Mouse (Mus musculus) bone marrow, adult 2 months (tissue): ENCODE results near the gene Rffl. TPM values are rescaled to one million over a fixed set of nuclear protein-coding genes. Genes with fewer than 3 reads are reported as not detected.

ENCODE experiments used
- H3K27ac ChIP-seq: fragments of 200-500 bp; 2 replicates; pipeline ENCODE4 v1.5.1; 2012; ENCODE audit warnings: low read depth, mild to moderate bottlenecking, control low read depth, inconsistent platforms, low read length; ENCODE audit not compliant: control insufficient read depth, poor library complexity, insufficient read depth
- H3K4me1 ChIP-seq: fragments of 200-500 bp; 2 replicates; pipeline ENCODE4 v1.6.1; 2011; ENCODE audit warnings: low read length; ENCODE audit not compliant: control insufficient read depth, insufficient read depth
- H3K4me3 ChIP-seq: fragments of 200-500 bp; replicated peaks from 2 replicates; pipeline ENCODE3; 2011; ENCODE audit warnings: mild to moderate bottlenecking, low read depth, low read length, control low read depth; ENCODE audit not compliant: control insufficient read depth
- CTCF ChIP-seq: fragments of 200-500 bp; IDR thresholded peaks from 2 replicates; pipeline ENCODE4 v1.5.1; 2011; ENCODE audit warnings: low read length, control low read depth; ENCODE audit not compliant: control insufficient read depth, insufficient read depth
- POLR2A ChIP-seq: fragments of 200-500 bp; IDR thresholded peaks from 2 replicates; pipeline ENCODE4 v1.6.1; 2011; ENCODE audit warnings: low read depth, mild to moderate bottlenecking, control low read depth, low read length, borderline replicate concordance; ENCODE audit not compliant: control insufficient read depth
- WGBS: fragments of 180-500 bp; shearing (Covaris S2); methylation state at CpG from one replicate; pipeline ENCODE4 v1.1.7; 2018; 5-methylcytosine and 5-hydroxymethylcytosine counted together
- polyA plus RNA-seq: library from polyadenylated mRNA; stranded (reverse); fragments of >200 nt; gene quantifications from 2 replicates; pipeline ENCODE4 v1.2.4, GENCODE M21; 2011; ENCODE audit warnings: low replicate concordance; ENCODE audit not compliant: missing spikeins, insufficient read depth, insufficient read length

Rffl gene
- polyA plus RNA-seq, 1 experiment = 23.8 TPM

DNA sequence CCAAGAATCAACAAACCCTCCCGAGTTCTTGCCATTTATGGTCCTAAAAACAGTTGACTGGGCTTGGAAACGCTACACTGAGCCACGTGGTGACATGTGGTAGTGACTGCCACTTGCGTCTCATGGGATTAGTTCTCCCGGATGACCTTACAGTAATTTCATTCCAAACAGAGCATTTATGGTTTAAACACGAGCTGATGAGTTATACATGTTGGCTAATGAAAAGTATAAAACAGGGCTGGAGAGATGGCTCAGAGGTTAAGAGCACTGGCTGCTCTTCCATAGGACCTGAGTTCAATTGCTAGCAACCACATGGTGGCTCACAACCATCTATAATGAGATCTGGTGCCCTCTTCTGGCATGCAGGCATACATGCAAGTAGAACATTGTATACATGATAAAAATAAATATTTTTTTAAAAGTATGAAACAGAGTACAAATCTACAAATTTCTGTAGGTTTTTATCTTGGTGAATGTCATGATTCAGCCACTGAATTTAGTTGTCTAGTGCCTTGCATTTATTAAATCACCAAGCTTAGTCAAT, 108.7 kb downstream of the Rffl start:
- H3K4me3 ChIP-seq = no peak overlapping the region
- 89% methylated on average over 6 of the region's 6 CpGs for WGBS
- H3K27ac ChIP-seq = no peak overlapping the region
- H3K4me1 ChIP-seq = peaks cover 1% of the 10 kb centered on the region; the same call in 1 of the 2 replicates
- TF ChIP-seq CTCF (no peak), POLR2A (no peak)

- Histone ChIP-seq H3K4me3 (no peak overlapping the region), H3K4me1 (no peaks in the 10 kb centered on the region; the same call in none of the 2 replicates), H3K27ac (no peak overlapping the region)
- 89% methylated on average over 1 of the region's 1 CpGs for WGBS
- TF ChIP-seq POLR2A (no peak), CTCF (no peak)
These were observed 115.1 kb downstream of the Rffl start for GRCm38 (mm10) chr11:82755919-82756318.

Other genes with a start within 250 kb of the Rffl start
- not detected in 2 replicates for gene Cct6b, start 106.9 kb downstream of the Rffl start, polyA plus RNA-seq
- 22.2 and 26.4 TPM in 2 replicates for gene Zfp830, start 106.9 kb downstream of the Rffl start, polyA plus RNA-seq
- 6.4 and 17.6 TPM in 2 replicates for gene Lig3, start 90.1 kb downstream of the Rffl start, polyA plus RNA-seq
- 4.4 and 9.8 TPM in 2 replicates for gene Rad51d, start 19.4 kb upstream of the Rffl start, polyA plus RNA-seq
- gene Fndc8, start 20.9 kb upstream of the Rffl start, polyA plus RNA-seq = not detected in 2 replicates
- gene Nle1, start 37.2 kb upstream of the Rffl start, polyA plus RNA-seq = 24.9 and 33.6 TPM in 2 replicates
- gene Unc45b, start 39.3 kb upstream of the Rffl start, polyA plus RNA-seq = 2.4 and 2.5 TPM in 2 replicates
- 13.2 and 17.1 TPM in 2 replicates for gene Slfn5, start 80.1 kb upstream of the Rffl start, polyA plus RNA-seq
- gene Slfn9, start 120.6 kb upstream of the Rffl start, polyA plus RNA-seq = 3.2 and 3.7 TPM in 2 replicates
- gene Slfn8, start 149.6 kb upstream of the Rffl start, polyA plus RNA-seq = 6.5 and 13.7 TPM in 2 replicates
- gene Slfn2, start 193.9 kb upstream of the Rffl start, polyA plus RNA-seq = 101 and 262 TPM in 2 replicates
- 12.4 and 57.6 TPM in 2 replicates for gene Slfn1, start 245.6 kb upstream of the Rffl start, polyA plus RNA-seq